Mouse (Mus musculus) forebrain, embryonic 13.5 days (tissue): ENCODE measurements around the gene Tmem223. TPM values are rescaled to one million over a fixed set of nuclear protein-coding genes. Genes with fewer than 3 reads are reported as not detected.
"Not testable (repeated sequence)": the region's sequence is repeated elsewhere in the genome, so short reads cannot be mapped to it uniquely, and the experiment has no call there.

ENCODE experiments used
- ATAC-seq: fragments of 200-750 bp; cut with Nextera tagmentation; 2 replicates; pipeline ENCODE4 v1.8.0; 2017
- H3K27ac ChIP-seq: fragments of 300-500 bp; sonication (generic); 2 replicates; pipeline ENCODE4 v1.5.1; 2015; ENCODE audit warnings: inconsistent platforms, mild to moderate bottlenecking, moderate library complexity
- H3K27me3 ChIP-seq: fragments of 300-500 bp; sonication (generic); 2 replicates; pipeline ENCODE4 v1.6.1; 2015; ENCODE audit warnings: mild to moderate bottlenecking, inconsistent platforms
- H3K36me3 ChIP-seq: fragments of 300-500 bp; sonication (generic); 2 replicates; pipeline ENCODE4 v1.6.1; 2015; ENCODE audit warnings: mild to moderate bottlenecking, inconsistent platforms; ENCODE audit not compliant: poor library complexity, severe bottlenecking
- H3K4me1 ChIP-seq: fragments of 300-500 bp; sonication (generic); 2 replicates; pipeline ENCODE4 v1.6.1; 2015; ENCODE audit warnings: inconsistent platforms
- H3K4me2 ChIP-seq: fragments of 300-500 bp; sonication (generic); 2 replicates; pipeline ENCODE4 v1.6.1; 2015; ENCODE audit warnings: inconsistent platforms, mild to moderate bottlenecking, moderate library complexity
- H3K4me3 ChIP-seq: fragments of 300-500 bp; sonication (generic); 2 replicates; pipeline ENCODE4 v1.5.1; 2015; ENCODE audit warnings: mild to moderate bottlenecking, inconsistent platforms
- H3K9ac ChIP-seq: fragments of 300-500 bp; sonication (generic); 2 replicates; pipeline ENCODE4 v1.6.1; 2015; ENCODE audit warnings: mild to moderate bottlenecking, inconsistent platforms
- H3K9me3 ChIP-seq: fragments of 300-500 bp; sonication (generic); replicated peaks from 2 replicates; pipeline ENCODE4 v1.6.1; 2016; ENCODE audit warnings: inconsistent platforms
- WGBS: fragments of 180-500 bp; shearing (Covaris S2); methylation state at CpG from one replicate; pipeline ENCODE4 v1.1.7; 2015; 5-methylcytosine and 5-hydroxymethylcytosine counted together
- polyA plus RNA-seq: library from polyadenylated mRNA; unstranded; fragments of >200 nt; fragmentation: Nextera tagmentation; extraction: Ambion mirVana; gene quantifications from 2 replicates; pipeline ENCODE4 v1.2.1, GENCODE M21; 2015

The Tmem223 gene
- polyA plus RNA-seq, 1 experiment from 2014 or later, result 260 TPM

GRCm38 (mm10) chr19:8728335-8729099, 42.3 kb upstream of the Tmem223 start:
- H3K9me3 ChIP-seq, H3K27ac ChIP-seq, H3K27me3 ChIP-seq, H3K9ac ChIP-seq, H3K4me3 ChIP-seq, ATAC-seq, H3K4me2 ChIP-seq: not testable (repeated sequence)
- 43% methylated on average over 3 of the region's 3 CpGs for WGBS
- Histone ChIP-seq H3K4me1 (peaks cover 26% of the 10 kb centered on the region), H3K36me3 (peaks cover 28% of the 10 kb centered on the region)

- 77% methylated on average over 3 of the region's 3 CpGs for WGBS
- no peak overlapping the region for H3K4me2 ChIP-seq
- H3K4me3 ChIP-seq, result no peak overlapping the region
- no peaks in the 10 kb centered on the region for H3K27me3 ChIP-seq
- no peak overlapping the region for H3K27ac ChIP-seq
- ATAC-seq, result no peak
- H3K4me1 ChIP-seq, result peaks cover 16% of the 10 kb centered on the region
- no peaks in the 10 kb centered on the region for H3K9me3 ChIP-seq
- peak overlapping the region; percentile 30; the same call in 1 of the 2 replicates for H3K9ac ChIP-seq
- H3K36me3 ChIP-seq, result peaks cover 20% of the 10 kb centered on the region
These were observed 36.5 kb upstream of the Tmem223 start for GRCm38 (mm10) chr19:8734334-8734733.

GRCm38 (mm10) chr19:8735389-8736159, 35.2 kb upstream of the Tmem223 start, which contains the start of gene Wdr74:
Wdr74 (plus strand) TSS chr19:8735827.
- Histone ChIP-seq H3K27me3 (no peaks in the 10 kb centered on the region), H3K9me3 (no peaks in the 10 kb centered on the region), H3K4me1 (peaks cover 20% of the 10 kb centered on the region), H3K27ac (peak within 1 kb of the TSS; percentile 67), H3K36me3 (peaks cover 32% of the 10 kb centered on the region), H3K4me2 (peak within 1 kb of the TSS; percentile 94), H3K4me3 (peak within 1 kb of the TSS; percentile 95), H3K9ac (peak within 1 kb of the TSS; percentile 81)
- peak; percentile 98 for ATAC-seq
- WGBS, result under 1% methylated on average over 32 of the region's 32 CpGs

GRCm38 (mm10) chr19:8736160-8736467, 34.7 kb upstream of the Tmem223 start:
- ATAC-seq, result no peak
- Histone ChIP-seq H3K9me3 (no peaks in the 10 kb centered on the region), H3K4me1 (peaks cover 25% of the 10 kb centered on the region), H3K9ac (peak overlapping the region; percentile 81), H3K27ac (peak overlapping the region; percentile 57), H3K4me3 (peak overlapping the region; percentile 95), H3K27me3 (no peaks in the 10 kb centered on the region), H3K36me3 (peaks cover 33% of the 10 kb centered on the region), H3K4me2 (peak overlapping the region; percentile 94)
- WGBS, result 3% methylated on average over 11 of the region's 11 CpGs

GRCm38 (mm10) chr19:8738911-8739310, 31.9 kb upstream of the Tmem223 start:
- peaks cover 46% of the 10 kb centered on the region for H3K36me3 ChIP-seq
- WGBS, result 95% methylated on average over 7 of the region's 7 CpGs
- H3K27ac ChIP-seq, result no peak overlapping the region
- H3K4me1 ChIP-seq, result peaks cover 38% of the 10 kb centered on the region
- H3K9me3 ChIP-seq, result no peaks in the 10 kb centered on the region
- H3K4me2 ChIP-seq, result no peak overlapping the region
- no peaks in the 10 kb centered on the region for H3K27me3 ChIP-seq
- no peak overlapping the region for H3K4me3 ChIP-seq
- no peak overlapping the region for H3K9ac ChIP-seq
- no peak for ATAC-seq

- 92% methylated on average over 6 of the region's 6 CpGs for WGBS
- H3K9ac ChIP-seq, result no peak overlapping the region
- H3K36me3 ChIP-seq, result peaks cover 52% of the 10 kb centered on the region
- no peaks in the 10 kb centered on the region for H3K9me3 ChIP-seq
- ATAC-seq, result no peak
- H3K4me1 ChIP-seq, result peaks cover 38% of the 10 kb centered on the region
- no peak overlapping the region for H3K4me3 ChIP-seq
- H3K27ac ChIP-seq, result no peak overlapping the region
- no peaks in the 10 kb centered on the region for H3K27me3 ChIP-seq
- no peak overlapping the region for H3K4me2 ChIP-seq
These were observed 31.1 kb upstream of the Tmem223 start for GRCm38 (mm10) chr19:8739646-8740045.

GRCm38 (mm10) chr19:8740603-8741002, 30.2 kb upstream of the Tmem223 start, which contains the start of gene 1700092M07Rik:
1700092M07Rik (plus strand) TSS chr19:8740718.
- Histone ChIP-seq H3K27me3 (no peaks in the 10 kb centered on the region), H3K9ac (peak within 1 kb of the TSS; percentile 90), H3K27ac (peak within 1 kb of the TSS; percentile 94), H3K4me3 (peak within 1 kb of the TSS; percentile 97), H3K9me3 (no peaks in the 10 kb centered on the region), H3K36me3 (peaks cover 62% of the 10 kb centered on the region), H3K4me2 (peak within 1 kb of the TSS; percentile 98), H3K4me1 (peaks cover 34% of the 10 kb centered on the region)
- ATAC-seq, result no peak
- WGBS, result 62% methylated on average over 14 of the region's 14 CpGs

- peaks cover 70% of the 10 kb centered on the region for H3K36me3 ChIP-seq
- H3K9me3 ChIP-seq, result no peaks in the 10 kb centered on the region
- H3K4me3 ChIP-seq, result peak within 1 kb of the TSS; percentile 97
- peak within 1 kb of the TSS; percentile 94 for H3K27ac ChIP-seq
- peaks cover 29% of the 10 kb centered on the region for H3K4me1 ChIP-seq
- H3K9ac ChIP-seq, result peak within 1 kb of the TSS; percentile 90
- WGBS, result under 1% methylated on average over 36 of the region's 36 CpGs
- H3K4me2 ChIP-seq, result peak within 1 kb of the TSS; percentile 98
- no peaks in the 10 kb centered on the region for H3K27me3 ChIP-seq
- ATAC-seq, result peak; percentile 99
These were observed 29.4 kb upstream of the Tmem223 start, which contains the start of gene Stx5a for GRCm38 (mm10) chr19:8741243-8741869. Stx5a (plus strand) TSS chr19:8741413.

- ATAC-seq, result no peak
- Histone ChIP-seq H3K4me3 (peak overlapping the region; percentile 97), H3K27me3 (no peaks in the 10 kb centered on the region), H3K9me3 (no peaks in the 10 kb centered on the region), H3K9ac (peak overlapping the region; percentile 90), H3K4me2 (peak overlapping the region; percentile 98), H3K27ac (peak overlapping the region; percentile 58; the same call in 1 of the 2 replicates), H3K4me1 (peaks cover 22% of the 10 kb centered on the region), H3K36me3 (peaks cover 78% of the 10 kb centered on the region)
- WGBS, result 23% methylated on average over 14 of the region's 14 CpGs
These were observed 28.6 kb upstream of the Tmem223 start for GRCm38 (mm10) chr19:8742176-8742575.

GRCm38 (mm10) chr19:8745382-8745781, 25.4 kb upstream of the Tmem223 start:
- no peaks in the 10 kb centered on the region for H3K27me3 ChIP-seq
- H3K9me3 ChIP-seq, result no peaks in the 10 kb centered on the region
- H3K4me2 ChIP-seq, result no peak overlapping the region
- 98% methylated on average over 1 of the region's 1 CpGs for WGBS
- H3K27ac ChIP-seq, result no peak overlapping the region
- H3K4me3 ChIP-seq, result no peak overlapping the region
- peaks cover 80% of the 10 kb centered on the region for H3K36me3 ChIP-seq
- peaks cover 19% of the 10 kb centered on the region for H3K4me1 ChIP-seq
- H3K9ac ChIP-seq, result no peak overlapping the region
- ATAC-seq, result no peak

GRCm38 (mm10) chr19:8747368-8747767, 23.4 kb upstream of the Tmem223 start:
- Histone ChIP-seq H3K4me2 (no peak overlapping the region), H3K4me1 (peaks cover 8% of the 10 kb centered on the region), H3K4me3 (no peak overlapping the region), H3K36me3 (peaks cover 95% of the 10 kb centered on the region), H3K9ac (no peak overlapping the region), H3K27me3 (no peaks in the 10 kb centered on the region), H3K27ac (no peak overlapping the region), H3K9me3 (no peaks in the 10 kb centered on the region)
- WGBS, result 72% methylated on average over 2 of the region's 2 CpGs
- no peak for ATAC-seq

GRCm38 (mm10) chr19:8755652-8756051, 15.1 kb upstream of the Tmem223 start:
- Histone ChIP-seq H3K36me3 (peaks cover 46% of the 10 kb centered on the region), H3K4me3 (no peak overlapping the region), H3K4me2 (peak overlapping the region; percentile 85), H3K9me3 (no peaks in the 10 kb centered on the region), H3K27me3 (no peaks in the 10 kb centered on the region), H3K27ac (no peak overlapping the region), H3K9ac (no peak overlapping the region), H3K4me1 (peaks cover 26% of the 10 kb centered on the region)
- no peak for ATAC-seq
- WGBS, result 85% methylated on average over 3 of the region's 3 CpGs
